Mouse (Mus musculus) intestine, embryonic 16.5 days (tissue): Measurements from ENCODE around the gene Myoz2. TPM values are rescaled to one million over a fixed set of nuclear protein-coding genes. Genes with fewer than 3 reads are reported as not detected.

Source experiments
- ATAC-seq: fragments of 200-750 bp; cut with Nextera tagmentation; 2 replicates; pipeline ENCODE4 v1.8.0; 2017; ENCODE audit warnings: moderate TSS enrichment, moderate library complexity
- H3K27ac ChIP-seq: fragments of 300-500 bp; sonication (generic); 2 replicates; pipeline ENCODE4 v1.5.1; 2014; ENCODE audit warnings: mild to moderate bottlenecking, low read length
- H3K27me3 ChIP-seq: fragments of 300-500 bp; sonication (generic); replicated peaks from 2 replicates; pipeline ENCODE4 v1.6.1; 2014; ENCODE audit warnings: low read length, control low read depth, mixed read lengths; ENCODE audit not compliant: control insufficient read depth, insufficient read depth
- H3K36me3 ChIP-seq: fragments of 300-500 bp; sonication (generic); 2 replicates; pipeline ENCODE4 v1.6.1; 2014; ENCODE audit warnings: low read length, control low read depth; ENCODE audit not compliant: control insufficient read depth, insufficient read depth
- H3K4me1 ChIP-seq: fragments of 300-500 bp; sonication (generic); 2 replicates; pipeline ENCODE4 v1.6.1; 2014; ENCODE audit warnings: low read length, control low read depth, mixed read lengths; ENCODE audit not compliant: control insufficient read depth, insufficient read depth
- H3K4me2 ChIP-seq: fragments of 300-500 bp; sonication (generic); 2 replicates; pipeline ENCODE4 v1.6.1; 2014; ENCODE audit warnings: low read depth, low read length, control low read depth
- H3K4me3 ChIP-seq: fragments of 300-500 bp; sonication (generic); 2 replicates; pipeline ENCODE4 v1.5.1; 2014; ENCODE audit warnings: mild to moderate bottlenecking, low read length
- H3K9ac ChIP-seq: fragments of 300-500 bp; sonication (generic); 2 replicates; pipeline ENCODE4 v1.6.1; 2014; ENCODE audit warnings: low read depth, low read length
- H3K9me3 ChIP-seq: fragments of 300-500 bp; sonication (generic); 2 replicates; pipeline ENCODE4 v1.6.1; 2016; ENCODE audit warnings: low read length, control low read depth; ENCODE audit not compliant: control insufficient read depth
- WGBS: fragments of 180-500 bp; shearing (Covaris S2); extraction: QIAGEN DNeasy Blood & Tissue Kit; methylation state at CpG from one replicate; pipeline ENCODE4 v1.1.7; 2014; 5-methylcytosine and 5-hydroxymethylcytosine counted together
- polyA plus RNA-seq: library from polyadenylated mRNA; unstranded; fragments of >200 nt; fragmentation: Nextera tagmentation; extraction: Ambion mirVana; gene quantifications from 2 replicates; pipeline ENCODE4 v1.2.1, GENCODE M21; 2015

Myoz2 gene
- 0.45 and 0.59 TPM in 2 replicates for polyA plus RNA-seq

GRCm38 (mm10) chr3:123034752-123035151, at the start of gene Myoz2:
Gene Myoz2, minus strand, starts transcription at chr3:123035015.
- no peak within 1 kb of the TSS for H3K4me2 ChIP-seq
- H3K4me1 ChIP-seq: no peaks in the 10 kb centered on the region
- no peak within 1 kb of the TSS for H3K4me3 ChIP-seq
- WGBS: 86% methylated on average over 7 of the region's 7 CpGs
- no peaks in the 10 kb centered on the region for H3K9me3 ChIP-seq
- no peaks in the 10 kb centered on the region for H3K27me3 ChIP-seq
- ATAC-seq: no peak
- no peaks in the 10 kb centered on the region for H3K36me3 ChIP-seq
- no peak within 1 kb of the TSS for H3K9ac ChIP-seq
- H3K27ac ChIP-seq: no peak within 1 kb of the TSS

- H3K27me3 ChIP-seq: no peaks in the 10 kb centered on the region
- H3K4me3 ChIP-seq: no peak overlapping the region
- ATAC-seq: no peak
- no peak overlapping the region for H3K27ac ChIP-seq
- peaks cover 6% of the 10 kb centered on the region; the same call in 1 of the 2 replicates for H3K4me1 ChIP-seq
- no peak overlapping the region for H3K9ac ChIP-seq
- no peak overlapping the region for H3K4me2 ChIP-seq
- H3K36me3 ChIP-seq: no peaks in the 10 kb centered on the region
- H3K9me3 ChIP-seq: no peaks in the 10 kb centered on the region
- WGBS: 62% methylated on average over 3 of the region's 3 CpGs
Measured at GRCm38 (mm10) chr3:123081665-123082064, 46.9 kb upstream of the Myoz2 start.

- Histone ChIP-seq H3K36me3 (no peaks in the 10 kb centered on the region), H3K27ac (no peak overlapping the region), H3K27me3 (no peaks in the 10 kb centered on the region)
Measured at GRCm38 (mm10) chr3:123080943-123081342, 46.1 kb upstream of the Myoz2 start.

GRCm38 (mm10) chr3:123080017-123080725, 45.4 kb upstream of the Myoz2 start:
- no peak overlapping the region for H3K9ac ChIP-seq
- 59% methylated on average over 19 of the region's 19 CpGs for WGBS
- no peaks in the 10 kb centered on the region for H3K27me3 ChIP-seq
- H3K9me3 ChIP-seq: no peaks in the 10 kb centered on the region
- ATAC-seq: no peak
- H3K36me3 ChIP-seq: no peaks in the 10 kb centered on the region
- H3K4me2 ChIP-seq: no peak overlapping the region
- H3K4me3 ChIP-seq: no peak overlapping the region
- peaks cover 6% of the 10 kb centered on the region; the same call in 1 of the 2 replicates for H3K4me1 ChIP-seq
- H3K27ac ChIP-seq: no peak overlapping the region

More at GRCm38 (mm10) chr3:123080943-123081342, 46.1 kb upstream of the Myoz2 start:
- WGBS: 54% methylated on average over 7 of the region's 7 CpGs
- Histone ChIP-seq H3K4me2 (no peak overlapping the region), H3K4me3 (no peak overlapping the region), H3K9ac (no peak overlapping the region), H3K4me1 (peaks cover 6% of the 10 kb centered on the region; the same call in 1 of the 2 replicates), H3K9me3 (no peaks in the 10 kb centered on the region)
- ATAC-seq: no peak

- Histone ChIP-seq H3K9ac (no peak overlapping the region), H3K27me3 (no peaks in the 10 kb centered on the region), H3K4me2 (no peak overlapping the region), H3K36me3 (no peaks in the 10 kb centered on the region), H3K9me3 (no peaks in the 10 kb centered on the region), H3K4me3 (no peak overlapping the region), H3K27ac (no peak overlapping the region), H3K4me1 (peaks cover 8% of the 10 kb centered on the region)
- WGBS: 89% methylated on average over 3 of the region's 3 CpGs
- ATAC-seq: no peak
Measured at GRCm38 (mm10) chr3:123075759-123076158, 40.9 kb upstream of the Myoz2 start.

GRCm38 (mm10) chr3:123075034-123075433, 40.2 kb upstream of the Myoz2 start:
- Histone ChIP-seq H3K9ac (no peak overlapping the region), H3K27me3 (no peaks in the 10 kb centered on the region), H3K4me3 (no peak overlapping the region), H3K4me2 (no peak overlapping the region), H3K27ac (no peak overlapping the region), H3K9me3 (no peaks in the 10 kb centered on the region), H3K36me3 (no peaks in the 10 kb centered on the region), H3K4me1 (peaks cover 7% of the 10 kb centered on the region; the same call in 1 of the 2 replicates)
- ATAC-seq: 0 out of 2 replicates have a peak, but pooled peaks have one; percentile 42

- Histone ChIP-seq H3K4me1 (peaks cover 5% of the 10 kb centered on the region; the same call in 1 of the 2 replicates), H3K9me3 (no peaks in the 10 kb centered on the region), H3K4me3 (no peak overlapping the region), H3K27ac (peak overlapping the region; percentile 29), H3K4me2 (no peak overlapping the region), H3K27me3 (no peaks in the 10 kb centered on the region), H3K36me3 (no peaks in the 10 kb centered on the region), H3K9ac (no peak overlapping the region)
- ATAC-seq: peak; percentile 50; the same call in 1 of the 2 replicates
Measured at GRCm38 (mm10) chr3:123073351-123073750, 38.5 kb upstream of the Myoz2 start.

GRCm38 (mm10) chr3:123072472-123072871, 37.7 kb upstream of the Myoz2 start:
- Histone ChIP-seq H3K27me3 (no peaks in the 10 kb centered on the region), H3K9me3 (no peaks in the 10 kb centered on the region), H3K9ac (no peak overlapping the region), H3K4me3 (no peak overlapping the region), H3K36me3 (no peaks in the 10 kb centered on the region), H3K4me1 (peaks cover 5% of the 10 kb centered on the region; the same call in 1 of the 2 replicates), H3K4me2 (no peak overlapping the region), H3K27ac (no peak overlapping the region)
- 40% methylated on average over 1 of the region's 1 CpGs for WGBS
- ATAC-seq: peak; percentile 74

- H3K4me1 ChIP-seq: peaks cover 5% of the 10 kb centered on the region; the same call in 1 of the 2 replicates
- H3K27ac ChIP-seq: no peak overlapping the region
- no peak overlapping the region for H3K4me2 ChIP-seq
- peak; percentile 35; the same call in 1 of the 2 replicates for ATAC-seq
- no peaks in the 10 kb centered on the region for H3K9me3 ChIP-seq
- 92% methylated on average over 1 of the region's 1 CpGs for WGBS
- no peak overlapping the region for H3K4me3 ChIP-seq
- no peak overlapping the region for H3K9ac ChIP-seq
- no peaks in the 10 kb centered on the region for H3K27me3 ChIP-seq
- no peaks in the 10 kb centered on the region for H3K36me3 ChIP-seq
Measured at GRCm38 (mm10) chr3:123070996-123071395, 36.2 kb upstream of the Myoz2 start.
